Mouse (Mus musculus): ENCODE measurements around the gene Eif4g1. TPM values are rescaled to one million over a fixed set of nuclear protein-coding genes. Genes with fewer than 3 reads are reported as not detected.

Gene Eif4g1
- total and polyA plus RNA-seq, 2 experiments from 2014 or later: 74.6 to 296 TPM

- Histone ChIP-seq H3K27ac (ENCODE audit: low read depth) (no peak overlapping the region), H3K9me3 (replicated peaks; ENCODE audit: control insufficient read depth, low read length) (no peaks in the 10 kb centered on the region), H3K4me3 (ENCODE audit: low read depth, low read length) (no peak overlapping the region), H3K27me3 (ENCODE audit: control insufficient read depth, insufficient read depth, low read length) (no peaks in the 10 kb centered on the region), H3K4me2 (ENCODE audit: low read depth, low read length) (no peak overlapping the region), H3K36me3 (replicated peaks; ENCODE audit: control insufficient read depth, insufficient read depth, low read length) (peaks cover 40% of the 10 kb centered on the region), H3K4me1 (ENCODE audit: control insufficient read depth, insufficient read depth) (peaks cover 15% of the 10 kb centered on the region), H3K9ac (replicated peaks; ENCODE audit: low read depth, low read length) (no peak overlapping the region)
- 50% methylated on average over 2 of the region's 2 CpGs for WGBS
- DNase-seq (ENCODE audit: low spot score) (no peak), ATAC-seq (ENCODE audit: insufficient read depth, low read depth) (no peak)
- TF ChIP-seq EP300 (IDR thresholded peaks at IDR 0.05; ENCODE audit: low read depth): no peak
- TF ChIP-seq CTCF (IDR thresholded peaks at IDR 0.05; ENCODE audit: low read depth): no peak
These were observed 14.8 kb upstream of the Eif4g1 start for GRCm38 (mm10) chr16:20653315-20653714.

- peaks cover 84% of the 10 kb centered on the region for H3K36me3 ChIP-seq (replicated peaks; ENCODE audit: control insufficient read depth, insufficient read depth, low read length)
- TF ChIP-seq CTCF (IDR thresholded peaks at IDR 0.05; ENCODE audit: low read depth) (no peak), EP300 (IDR thresholded peaks at IDR 0.05; ENCODE audit: low read depth) (no peak)
- no peak overlapping the region for H3K4me3 ChIP-seq (ENCODE audit: low read depth, low read length)
- H3K27ac ChIP-seq (ENCODE audit: low read depth): no peak overlapping the region
- no peak overlapping the region for H3K9ac ChIP-seq (replicated peaks; ENCODE audit: low read depth, low read length)
- DNase-seq (ENCODE audit: low spot score): no peak
- H3K27me3 ChIP-seq (ENCODE audit: control insufficient read depth, insufficient read depth, low read length): no peaks in the 10 kb centered on the region
- no peak for ATAC-seq (ENCODE audit: insufficient read depth, low read depth)
- peaks cover 5% of the 10 kb centered on the region; the same call in 1 of the 2 replicates for H3K4me1 ChIP-seq (ENCODE audit: control insufficient read depth, insufficient read depth)
- H3K9me3 ChIP-seq (replicated peaks; ENCODE audit: control insufficient read depth, low read length): no peaks in the 10 kb centered on the region
- no peak overlapping the region for H3K4me2 ChIP-seq (ENCODE audit: low read depth, low read length)
- WGBS: 84% methylated on average over 4 of the region's 4 CpGs
These were observed 10.5 kb upstream of the Eif4g1 start for GRCm38 (mm10) chr16:20657661-20658060.

DNA sequence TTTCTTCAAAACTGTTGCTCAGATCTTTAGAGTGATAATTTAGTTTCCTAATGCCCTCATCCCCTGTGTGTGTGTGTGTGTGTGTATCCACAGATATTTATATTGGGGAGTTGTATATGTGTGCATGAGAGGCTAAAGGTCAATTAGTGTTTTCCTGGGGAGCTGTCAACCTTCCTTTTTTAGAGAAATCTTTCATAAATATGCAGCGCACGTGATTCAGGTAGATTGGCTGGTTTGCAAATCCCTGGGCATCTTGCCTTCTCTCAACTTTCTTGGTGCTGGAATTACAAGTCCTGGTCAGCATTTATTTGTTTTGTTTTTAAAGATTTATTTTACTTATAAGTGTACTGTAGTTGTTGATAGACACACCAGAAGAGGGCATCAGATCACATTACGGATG lies 2.2 kb downstream of the Eif4g1 start:
- 84% methylated on average over 3 of the region's 3 CpGs for WGBS
- peaks cover 9% of the 10 kb centered on the region; the same call in 1 of the 2 replicates for H3K36me3 ChIP-seq (replicated peaks; ENCODE audit: control insufficient read depth, insufficient read depth, low read length)
- no peak overlapping the region for H3K27ac ChIP-seq (ENCODE audit: low read depth)
- H3K4me3 ChIP-seq (ENCODE audit: low read depth, low read length): no peak overlapping the region
- H3K27me3 ChIP-seq (ENCODE audit: control insufficient read depth, insufficient read depth, low read length): no peaks in the 10 kb centered on the region
- H3K4me1 ChIP-seq (ENCODE audit: control insufficient read depth, insufficient read depth): peaks cover 16% of the 10 kb centered on the region
- no peak overlapping the region for H3K9ac ChIP-seq (replicated peaks; ENCODE audit: low read depth, low read length)
- H3K4me2 ChIP-seq (ENCODE audit: low read depth, low read length): no peak overlapping the region
- no peak for TF ChIP-seq CTCF (IDR thresholded peaks at IDR 0.05; ENCODE audit: low read depth)
- TF ChIP-seq EP300 (IDR thresholded peaks at IDR 0.05; ENCODE audit: low read depth): no peak
- ATAC-seq (ENCODE audit: insufficient read depth, low read depth) (no peak), DNase-seq (ENCODE audit: low spot score) (no peak)
- H3K9me3 ChIP-seq (replicated peaks; ENCODE audit: control insufficient read depth, low read length): no peaks in the 10 kb centered on the region

- no peaks in the 10 kb centered on the region for H3K27me3 ChIP-seq (ENCODE audit: control insufficient read depth, insufficient read depth, low read length)
- 26% methylated on average over 6 of the region's 6 CpGs for WGBS
- no peak overlapping the region for H3K9ac ChIP-seq (replicated peaks; ENCODE audit: low read depth, low read length)
- DNase-seq (ENCODE audit: low spot score): no peak
- peak overlapping the region; percentile 79 for H3K4me2 ChIP-seq (ENCODE audit: low read depth, low read length)
- ATAC-seq (ENCODE audit: insufficient read depth, low read depth): no peak
- H3K9me3 ChIP-seq (replicated peaks; ENCODE audit: control insufficient read depth, low read length): no peaks in the 10 kb centered on the region
- peak overlapping the region; percentile 98 for H3K4me3 ChIP-seq (ENCODE audit: low read depth, low read length)
- H3K27ac ChIP-seq (ENCODE audit: low read depth): peak overlapping the region; percentile 97; the same call in 1 of the 2 replicates
- peaks cover 25% of the 10 kb centered on the region for H3K36me3 ChIP-seq (replicated peaks; ENCODE audit: control insufficient read depth, insufficient read depth, low read length)
- TF ChIP-seq EP300 (IDR thresholded peaks at IDR 0.05; ENCODE audit: low read depth): no peak
- TF ChIP-seq CTCF (IDR thresholded peaks at IDR 0.05; ENCODE audit: low read depth): no peak
- peaks cover 16% of the 10 kb centered on the region for H3K4me1 ChIP-seq (ENCODE audit: control insufficient read depth, insufficient read depth)
These were observed 3.8 kb downstream of the Eif4g1 start for GRCm38 (mm10) chr16:20671886-20672285.

DNA sequence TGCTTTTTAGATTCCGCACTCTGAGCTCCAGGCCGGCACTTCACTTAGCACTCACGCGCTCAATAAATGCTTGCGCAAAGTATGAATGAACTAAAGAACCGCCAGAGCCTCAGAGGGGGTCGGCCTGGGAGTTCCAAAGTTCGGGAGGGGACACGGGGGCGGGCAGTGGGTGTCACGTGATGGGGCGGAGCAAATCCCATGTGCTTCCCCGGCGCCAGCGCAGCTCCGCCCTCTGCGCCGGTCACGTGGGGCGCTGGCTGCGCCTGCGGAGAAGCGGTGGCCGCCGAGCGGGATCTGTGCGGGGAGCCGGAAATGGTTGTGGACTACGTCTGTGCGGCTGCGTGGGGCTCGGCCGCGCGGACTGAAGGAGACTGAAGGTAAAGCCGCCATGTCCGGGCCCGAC lies 4.4 kb downstream of the Eif4g1 start:
- H3K27me3 ChIP-seq (ENCODE audit: control insufficient read depth, insufficient read depth, low read length): no peaks in the 10 kb centered on the region
- H3K4me2 ChIP-seq (ENCODE audit: low read depth, low read length): peak overlapping the region; percentile 79
- WGBS: under 1% methylated on average over 32 of the region's 38 CpGs
- ATAC-seq (ENCODE audit: insufficient read depth, low read depth) (peak; percentile 94), DNase-seq (ENCODE audit: low spot score) (peak; percentile 96)
- no peaks in the 10 kb centered on the region for H3K9me3 ChIP-seq (replicated peaks; ENCODE audit: control insufficient read depth, low read length)
- peaks cover 19% of the 10 kb centered on the region for H3K4me1 ChIP-seq (ENCODE audit: control insufficient read depth, insufficient read depth)
- peak overlapping the region; percentile 98 for H3K9ac ChIP-seq (replicated peaks; ENCODE audit: low read depth, low read length)
- peak overlapping the region; percentile 97 for H3K27ac ChIP-seq (ENCODE audit: low read depth)
- H3K4me3 ChIP-seq (ENCODE audit: low read depth, low read length): peak overlapping the region; percentile 98
- H3K36me3 ChIP-seq (replicated peaks; ENCODE audit: control insufficient read depth, insufficient read depth, low read length): peaks cover 31% of the 10 kb centered on the region
- no peak for TF ChIP-seq CTCF (IDR thresholded peaks at IDR 0.05; ENCODE audit: low read depth)
- TF ChIP-seq EP300 (IDR thresholded peaks at IDR 0.05; ENCODE audit: low read depth): no peak

Data from heart, postnatal 0 days (tissue).